Mouse (Mus musculus): ENCODE results near the gene Pigu. TPM values are rescaled to one million over a fixed set of nuclear protein-coding genes. Genes with fewer than 3 reads are reported as not detected.

The Pigu gene
- polyA plus RNA-seq (2015; fragmentation: Nextera tagmentation; extraction: Ambion mirVana) = 15.3 and 15.9 TPM in 2 replicates

DNA sequence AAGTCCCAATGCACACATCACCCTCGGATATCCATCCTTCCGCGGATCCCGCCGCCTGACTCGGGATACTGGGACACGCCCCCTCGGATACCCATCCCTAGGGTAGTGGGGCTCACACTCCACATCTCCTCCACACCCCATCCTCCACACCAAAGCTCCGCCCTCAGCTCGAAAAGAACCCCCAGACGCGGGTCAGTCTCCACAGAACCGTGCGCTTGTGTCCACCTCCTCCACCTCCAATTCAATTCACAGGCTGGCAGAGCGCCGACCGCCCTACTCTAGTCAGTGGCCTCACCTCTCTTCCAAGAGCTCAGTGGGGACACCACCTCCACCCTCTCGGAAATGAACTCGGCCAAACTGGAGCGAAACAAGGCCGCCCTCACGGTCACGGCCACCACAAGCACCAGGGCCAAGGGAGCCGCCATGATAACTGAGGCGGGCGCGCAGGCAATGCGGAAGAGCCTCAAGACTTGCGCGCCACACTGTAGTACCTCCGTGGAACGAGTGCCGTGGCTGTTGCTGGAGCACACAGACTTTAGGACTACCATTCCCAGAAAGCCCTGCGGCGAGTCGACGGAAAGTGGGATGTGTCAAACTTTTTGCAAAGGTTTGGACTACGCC lies at the start of gene Pigu:
Gene Pigu, minus strand, starts transcription at position 460 of the 621 bp plus-strand sequence.
- Histone ChIP-seq H3K9me3 (ENCODE audit: low read length) (no peaks in the 10 kb centered on the region), H3K9ac (replicated peaks) (peak within 1 kb of the TSS; percentile 81), H3K4me2 (ENCODE audit: low read depth, low read length) (peak within 1 kb of the TSS; percentile 91), H3K36me3 (replicated peaks; ENCODE audit: insufficient read depth, low read length) (no peaks in the 10 kb centered on the region), H3K27me3 (ENCODE audit: insufficient read depth, low read length) (no peaks in the 10 kb centered on the region), H3K27ac (ENCODE audit: low read depth) (peak within 1 kb of the TSS; percentile 67), H3K4me3 (ENCODE audit: low read depth, low read length) (peak within 1 kb of the TSS; percentile 90), H3K4me1 (ENCODE audit: insufficient read depth) (peaks cover 16% of the 10 kb centered on the region)
- TF ChIP-seq CTCF (IDR thresholded peaks at IDR 0.05; ENCODE audit: low read depth) (no peak), EP300 (IDR thresholded peaks at IDR 0.05; ENCODE audit: low read depth) (no peak)
- DNase-seq (peak; percentile 93), ATAC-seq (peak; percentile 98)
- under 1% methylated on average over 38 of the region's 38 CpGs for WGBS (ENCODE audit: insufficient replicate concordance)

DNA sequence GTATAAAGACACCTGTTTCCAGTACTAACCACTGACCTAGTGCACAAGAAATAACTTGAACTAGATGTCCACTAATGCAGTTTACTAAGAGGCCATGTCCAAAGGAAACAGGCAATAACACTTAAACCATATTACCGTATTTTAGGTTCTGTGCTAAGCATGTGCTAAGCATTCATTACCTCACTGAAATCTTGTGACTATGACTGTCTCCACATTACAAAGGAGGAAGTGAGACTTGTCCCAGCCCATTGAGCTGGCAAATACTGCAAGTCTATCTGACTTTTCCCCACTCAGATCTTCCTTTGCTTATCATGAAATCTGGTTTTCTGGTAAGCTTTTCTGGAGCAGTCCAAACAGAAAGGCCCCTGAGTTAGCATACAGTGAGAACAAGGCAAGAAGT lies 47.4 kb upstream of the Pigu start:
- Histone ChIP-seq H3K27ac (ENCODE audit: low read depth) (no peak overlapping the region), H3K4me3 (ENCODE audit: low read depth, low read length) (no peak overlapping the region), H3K36me3 (replicated peaks; ENCODE audit: insufficient read depth, low read length) (peaks cover 58% of the 10 kb centered on the region), H3K9ac (replicated peaks) (no peak overlapping the region), H3K9me3 (ENCODE audit: low read length) (no peaks in the 10 kb centered on the region), H3K27me3 (ENCODE audit: insufficient read depth, low read length) (no peaks in the 10 kb centered on the region), H3K4me1 (ENCODE audit: insufficient read depth) (no peaks in the 10 kb centered on the region), H3K4me2 (ENCODE audit: low read depth, low read length) (no peak overlapping the region)
- no peak for TF ChIP-seq CTCF (IDR thresholded peaks at IDR 0.05; ENCODE audit: low read depth)
- TF ChIP-seq EP300 (IDR thresholded peaks at IDR 0.05; ENCODE audit: low read depth) = no peak
- WGBS (ENCODE audit: insufficient replicate concordance) = 66% methylated on average over 1 of the region's 1 CpGs
- ATAC-seq (no peak), DNase-seq (no peak)

DNA sequence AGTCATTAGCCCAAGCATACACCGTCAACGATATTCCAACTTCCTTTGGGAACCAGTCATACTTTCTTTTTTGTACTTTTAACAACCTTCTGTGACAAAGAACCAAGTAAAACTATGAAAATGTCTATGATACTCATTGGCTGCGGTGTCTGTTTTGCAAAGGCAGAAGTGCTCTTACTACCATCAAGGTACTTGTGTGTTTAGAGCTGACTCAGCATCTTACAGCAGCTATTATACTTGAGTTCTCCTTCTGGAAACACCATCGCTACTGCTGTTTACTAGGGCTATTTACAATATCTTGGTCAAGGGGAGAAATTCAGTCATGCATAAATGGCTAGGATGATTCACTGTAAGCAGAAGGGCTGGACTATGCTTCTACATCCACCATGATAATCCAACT lies 44.7 kb upstream of the Pigu start:
- TF ChIP-seq EP300 (IDR thresholded peaks at IDR 0.05; ENCODE audit: low read depth) = no peak
- TF ChIP-seq CTCF (IDR thresholded peaks at IDR 0.05; ENCODE audit: low read depth) = no peak
- Histone ChIP-seq H3K9ac (replicated peaks) (no peak overlapping the region), H3K4me2 (ENCODE audit: low read depth, low read length) (no peak overlapping the region), H3K4me3 (ENCODE audit: low read depth, low read length) (no peak overlapping the region), H3K36me3 (replicated peaks; ENCODE audit: insufficient read depth, low read length) (peaks cover 46% of the 10 kb centered on the region), H3K27ac (ENCODE audit: low read depth) (no peak overlapping the region), H3K27me3 (ENCODE audit: insufficient read depth, low read length) (no peaks in the 10 kb centered on the region), H3K4me1 (ENCODE audit: insufficient read depth) (no peaks in the 10 kb centered on the region), H3K9me3 (ENCODE audit: low read length) (no peaks in the 10 kb centered on the region)
- 93% methylated on average over 4 of the region's 4 CpGs for WGBS (ENCODE audit: insufficient replicate concordance)
- DNase-seq (no peak), ATAC-seq (no peak)

DNA sequence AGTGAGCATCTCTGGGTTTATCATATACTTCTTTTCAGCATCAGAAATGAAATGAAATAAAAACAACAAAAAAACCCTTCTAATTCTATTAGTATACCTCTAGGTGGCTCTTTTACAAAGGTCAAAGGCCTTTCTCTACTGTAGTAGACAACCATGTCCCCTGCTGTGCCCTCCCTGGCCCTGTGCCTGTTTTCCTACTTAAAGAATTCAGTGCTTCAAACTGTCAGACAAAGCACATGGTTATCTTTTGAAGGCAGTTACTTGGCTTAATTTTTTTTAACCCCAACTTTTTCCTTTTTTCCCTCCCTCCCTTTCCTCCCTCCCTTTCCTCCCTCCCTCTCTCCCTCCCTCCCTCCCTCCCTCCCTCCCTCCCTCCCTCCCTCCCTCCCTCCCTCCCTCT lies 43.0 kb upstream of the Pigu start:
- DNase-seq (no peak), ATAC-seq (no peak)
- H3K27me3 ChIP-seq (ENCODE audit: insufficient read depth, low read length) = no peaks in the 10 kb centered on the region
- no peak overlapping the region for H3K9ac ChIP-seq (replicated peaks)
- no peak overlapping the region for H3K4me2 ChIP-seq (ENCODE audit: low read depth, low read length)
- no peaks in the 10 kb centered on the region for H3K9me3 ChIP-seq (ENCODE audit: low read length)
- H3K36me3 ChIP-seq (replicated peaks; ENCODE audit: insufficient read depth, low read length) = peaks cover 35% of the 10 kb centered on the region
- no peak overlapping the region for H3K27ac ChIP-seq (ENCODE audit: low read depth)
- no peak overlapping the region for H3K4me3 ChIP-seq (ENCODE audit: low read depth, low read length)
- no peaks in the 10 kb centered on the region for H3K4me1 ChIP-seq (ENCODE audit: insufficient read depth)
- TF ChIP-seq EP300 (IDR thresholded peaks at IDR 0.05; ENCODE audit: low read depth) = no peak

DNA sequence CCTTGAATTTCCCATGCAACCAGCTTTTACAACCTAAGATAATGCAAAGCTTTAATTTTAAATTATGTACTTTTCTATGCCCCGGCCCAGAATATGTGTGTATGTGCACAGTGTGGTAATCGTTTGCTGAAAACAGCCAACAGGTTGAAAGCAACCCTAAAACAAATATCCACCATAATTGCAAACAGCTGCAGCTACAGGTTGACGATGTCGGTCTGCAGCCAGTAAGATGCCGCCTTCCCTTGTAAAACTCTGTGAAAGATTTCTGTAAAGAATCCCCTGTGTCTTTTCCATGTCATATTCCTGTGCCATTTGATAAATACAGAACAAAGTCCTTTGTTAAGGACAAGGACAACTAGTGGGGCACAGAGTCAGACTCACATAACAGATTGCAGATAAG lies 37.4 kb upstream of the Pigu start:
- H3K4me1 ChIP-seq (ENCODE audit: insufficient read depth) = no peaks in the 10 kb centered on the region
- TF ChIP-seq CTCF (IDR thresholded peaks at IDR 0.05; ENCODE audit: low read depth) (no peak), EP300 (IDR thresholded peaks at IDR 0.05; ENCODE audit: low read depth) (no peak)
- no peak; the same call in 1 of the 2 replicates for ATAC-seq
- H3K27ac ChIP-seq (ENCODE audit: low read depth) = no peak overlapping the region
- no peaks in the 10 kb centered on the region for H3K9me3 ChIP-seq (ENCODE audit: low read length)
- H3K27me3 ChIP-seq (ENCODE audit: insufficient read depth, low read length) = no peaks in the 10 kb centered on the region
- 72% methylated on average over 5 of the region's 5 CpGs for WGBS (ENCODE audit: insufficient replicate concordance)
- DNase-seq = no peak
- no peak overlapping the region for H3K4me2 ChIP-seq (ENCODE audit: low read depth, low read length)
- no peak overlapping the region for H3K4me3 ChIP-seq (ENCODE audit: low read depth, low read length)
- H3K36me3 ChIP-seq (replicated peaks; ENCODE audit: insufficient read depth, low read length) = peaks cover 21% of the 10 kb centered on the region
- H3K9ac ChIP-seq (replicated peaks) = no peak overlapping the region

DNA sequence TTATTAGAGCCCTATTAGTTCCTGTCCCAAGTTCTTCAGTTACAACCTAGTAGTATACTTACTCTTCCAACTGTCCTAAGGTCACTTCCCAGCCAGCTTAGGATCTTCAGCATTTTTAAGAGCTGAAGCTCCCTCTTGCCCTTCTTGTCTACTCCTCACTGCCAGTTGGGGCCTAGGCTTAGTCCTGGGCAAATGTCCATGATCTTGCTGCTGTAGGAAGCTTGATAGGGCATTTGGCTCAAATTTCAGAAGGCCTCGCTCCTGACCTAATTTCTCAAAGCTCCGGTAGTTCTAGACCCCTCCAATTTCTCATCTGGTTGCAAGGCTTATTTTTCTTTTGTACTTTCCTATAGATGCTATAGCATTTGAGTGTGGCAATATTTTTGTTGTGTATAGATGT lies 31.3 kb upstream of the Pigu start:
- DNase-seq (no peak), ATAC-seq (no peak)
- H3K4me2 ChIP-seq (ENCODE audit: low read depth, low read length) = no peak overlapping the region
- peaks cover 2% of the 10 kb centered on the region; the same call in 1 of the 2 replicates for H3K4me1 ChIP-seq (ENCODE audit: insufficient read depth)
- TF ChIP-seq EP300 (IDR thresholded peaks at IDR 0.05; ENCODE audit: low read depth) = no peak
- TF ChIP-seq CTCF (IDR thresholded peaks at IDR 0.05; ENCODE audit: low read depth) = no peak
- H3K36me3 ChIP-seq (replicated peaks; ENCODE audit: insufficient read depth, low read length) = peaks cover 45% of the 10 kb centered on the region
- no peaks in the 10 kb centered on the region for H3K27me3 ChIP-seq (ENCODE audit: insufficient read depth, low read length)
- H3K4me3 ChIP-seq (ENCODE audit: low read depth, low read length) = no peak overlapping the region
- no peak overlapping the region for H3K9ac ChIP-seq (replicated peaks)
- H3K27ac ChIP-seq (ENCODE audit: low read depth) = no peak overlapping the region
- WGBS (ENCODE audit: insufficient replicate concordance) = 80% methylated on average over 2 of the region's 2 CpGs
- H3K9me3 ChIP-seq (ENCODE audit: low read length) = no peaks in the 10 kb centered on the region

All from liver, postnatal 0 days (tissue).